Comparison of ENCODE assay signal across 1 mouse cellular context in genomic region chr7:127392251-127392824, GRCm38 (mm10).
TF ChIP-seq lines count a peak whose summit lies in the region.

No protein-coding gene starts in this region.

TF ChIP-seq in CH12.LX, 34 proteins besides CTCF, POLR2A, EP300 and RAD21:
- TF ChIP-seq MXI1 (IDR thresholded peaks at IDR 0.05; ENCODE audit: low read depth, low read length) (no peak), MAX (IDR thresholded peaks at IDR 0.05; ENCODE audit: low read length) (no peak), ETS1 (conservative IDR thresholded peaks at IDR 0.05; ENCODE audit: low read depth, low read length) (no peak), USF2 (conservative IDR thresholded peaks at IDR 0.05; ENCODE audit: low read depth, low read length) (no peak), MAZ (IDR thresholded peaks at IDR 0.05; ENCODE audit: low read depth, low read length) (no peak), IRF4 (IDR thresholded peaks at IDR 0.05; ENCODE audit: low read depth, low read length) (no peak), ZNF384 (IDR thresholded peaks at IDR 0.05; ENCODE audit: low read depth, low read length) (no peak), GABPA (IDR thresholded peaks at IDR 0.05; ENCODE audit: insufficient replicate concordance, low read depth, low read length) (no peak), JUND (conservative IDR thresholded peaks at IDR 0.05; ENCODE audit: low read depth, low read length) (no peak)
